Mouse (Mus musculus) adipocyte (in vitro differentiated cells): Measurements from ENCODE around the gene Zfp51.
A peak's percentile ranks its signal among the peaks of the same experiment; 100 is the strongest.
"Not testable (repeated sequence)": the region's sequence is repeated elsewhere in the genome, so short reads cannot be mapped to it uniquely, and the experiment has no call there.

Experiments used
- DNase-seq: peaks from one replicate; pipeline ENCODE4 v3.0.0-alpha.2; 2016; ENCODE audit warnings: low spot score

Gene Zfp51

GRCm38 (mm10) chr17:21450138-21450704 lies at the start of gene Zfp51:
Zfp51 (plus strand) TSS chr17:21450374.
- peak; percentile 96 for DNase-seq

- DNase-seq, result peak; percentile 83
Measured at GRCm38 (mm10) chr17:21422664-21423599, 27.2 kb upstream of the Zfp51 start, which contains the start of gene Zfp54. Zfp54 (plus strand) TSS chr17:21423227.

GRCm38 (mm10) chr17:21438806-21439400 lies 11.3 kb upstream of the Zfp51 start:
- peak; percentile 83 for DNase-seq

GRCm38 (mm10) chr17:21449669-21450068 lies 505 bp upstream of the Zfp51 start:
- peak; percentile 93 for DNase-seq

- no peak for DNase-seq
Measured at GRCm38 (mm10) chr17:21463550-21463949, 13.4 kb downstream of the Zfp51 start.

GRCm38 (mm10) chr17:21472032-21472652 lies 22.0 kb downstream of the Zfp51 start:
- DNase-seq, result no peak

- no peak for DNase-seq
Measured at GRCm38 (mm10) chr17:21472653-21473307, 22.6 kb downstream of the Zfp51 start.

GRCm38 (mm10) chr17:21473362-21474190 lies 23.4 kb downstream of the Zfp51 start:
- no peak for DNase-seq

GRCm38 (mm10) chr17:21474729-21475128 lies 24.6 kb downstream of the Zfp51 start:
- not testable (repeated sequence) for DNase-seq

- not testable (repeated sequence) for DNase-seq
Measured at GRCm38 (mm10) chr17:21475290-21475689, 25.1 kb downstream of the Zfp51 start.

- not testable (repeated sequence) for DNase-seq
Measured at GRCm38 (mm10) chr17:21476351-21476750, 26.2 kb downstream of the Zfp51 start.

GRCm38 (mm10) chr17:21478103-21478777 lies 28.1 kb downstream of the Zfp51 start:
- peak; percentile 28 for DNase-seq

- peak; percentile 96 for DNase-seq
Measured at GRCm38 (mm10) chr17:21488760-21489499, 38.8 kb downstream of the Zfp51 start, which contains the start of gene Zfp53. Zfp53 (plus strand) TSS chr17:21488998.

GRCm38 (mm10) chr17:21489500-21490001 lies 39.4 kb downstream of the Zfp51 start:
- no peak for DNase-seq

- peak; percentile 54 for DNase-seq
Measured at GRCm38 (mm10) chr17:21501365-21501764, 51.2 kb downstream of the Zfp51 start.

GRCm38 (mm10) chr17:21504524-21504923 lies 54.4 kb downstream of the Zfp51 start:
- DNase-seq, result no peak

GRCm38 (mm10) chr17:21506258-21506657 lies 56.1 kb downstream of the Zfp51 start:
- no peak for DNase-seq

- DNase-seq, result no peak
Measured at GRCm38 (mm10) chr17:21509756-21510155, 59.6 kb downstream of the Zfp51 start.
